ENCODE assay signal across 12 mouse cellular contexts in genomic region chr9:48694616-48695061, GRCm38 (mm10).
A peak's percentile ranks its signal among the peaks of the same experiment; 100 is the strongest.
DNase-seq lines count a peak whose midpoint lies in the region; ATAC-seq and TF ChIP-seq lines count a peak whose summit lies in the region.
"Had no signal": no experiment of that assay in that cellular context is flagged by ENCODE, and none has a peak within 500 bp of the region (broad histone marks: within the 10 kb centered on the region; RNA-seq: fewer than 3 reads in every experiment).

No protein-coding gene starts in this region.

- H3K4me1 ChIP-seq in hindbrain, embryonic 10.5 days (replicated peaks): peaks cover 93% of the 10 kb centered on the region
- peaks cover 11% of the 10 kb centered on the region; the same call in 1 of the 2 replicates for H3K4me1 ChIP-seq in hindbrain, embryonic 14.5 days (replicated peaks; ENCODE audit: control insufficient read depth, insufficient read depth, low read length)
- peaks cover 39% of the 10 kb centered on the region for H3K4me1 ChIP-seq in kidney, embryonic 15.5 days
- no peaks in the 10 kb centered on the region for H3K4me1 ChIP-seq in cerebellum, adult 2 months (ENCODE audit: control insufficient read depth, insufficient read depth, low read length)

- H3K4me3 ChIP-seq in hindbrain, embryonic 10.5 days: peak overlapping the region; percentile 11; the same call in 1 of the 2 replicates
- H3K4me3 ChIP-seq in hindbrain, embryonic 14.5 days (replicated peaks; ENCODE audit: low read length): no peak overlapping the region
- H3K4me3 ChIP-seq in kidney, embryonic 15.5 days (replicated peaks): no peak overlapping the region
- no peak overlapping the region for H3K4me3 ChIP-seq in cerebellum, adult 2 months (replicated peaks; ENCODE audit: insufficient read depth, low read depth, low read length)
- H3K4me3 ChIP-seq: erythroblast, embryonic 14.5 days; megakaryocyte, embryonic 14.5 days had no signal

- no peak overlapping the region for H3K9ac ChIP-seq in hindbrain, embryonic 14.5 days
- no peak overlapping the region for H3K9ac ChIP-seq in kidney, embryonic 15.5 days

- ATAC-seq in hindbrain, embryonic 14.5 days (ENCODE audit: low FRiP score): no peak
- ATAC-seq in kidney, embryonic 15.5 days (replicated peaks; ENCODE audit: low FRiP score): peak; percentile 68
- ATAC-seq: activated CD4-positive, CD25-positive, alpha-beta regulatory T cell, adult 4 months had no signal

- H3K4me2 ChIP-seq in hindbrain, embryonic 14.5 days (replicated peaks): no peak overlapping the region
- no peak overlapping the region for H3K4me2 ChIP-seq in kidney, embryonic 15.5 days

- no peaks in the 10 kb centered on the region for H3K9me3 ChIP-seq in hindbrain, embryonic 10.5 days
- no peaks in the 10 kb centered on the region for H3K9me3 ChIP-seq in hindbrain, embryonic 14.5 days (ENCODE audit: control insufficient read depth, low read length)
- H3K9me3 ChIP-seq in kidney, embryonic 15.5 days (replicated peaks): no peaks in the 10 kb centered on the region
- H3K9me3 ChIP-seq: megakaryocyte, embryonic 14.5 days had no signal

- DNase-seq in hindbrain, embryonic 10.5 days (ENCODE audit: low spot score): peak; percentile 82
- DNase-seq in hindbrain, embryonic 14.5 days (ENCODE audit: low spot score): no peak
- DNase-seq in embryo, embryonic 9.5 days (ENCODE audit: extremely low spot score): peak; percentile 83
- DNase-seq in lung, postnatal 25 days (ENCODE audit: low spot score): peak; percentile 35
- no peak for DNase-seq in cerebellum, adult 2 months
- no peak for DNase-seq in thymus, postnatal 36 days
- DNase-seq in cerebellum, postnatal 14 days: no peak
- DNase-seq: right cerebral cortex, adult 18-20 months had no signal

- 0 out of 2 replicates have a peak, but pooled peaks cover 3% of the 10 kb centered on the region for H3K27me3 ChIP-seq in hindbrain, embryonic 10.5 days (ENCODE audit: insufficient read depth, poor library complexity, severe bottlenecking)
- no peaks in the 10 kb centered on the region; the same call in 1 of the 2 replicates for H3K27me3 ChIP-seq in hindbrain, embryonic 14.5 days (ENCODE audit: control insufficient read depth, insufficient read depth, low read length)
- H3K27me3 ChIP-seq in kidney, embryonic 15.5 days: peaks cover 23% of the 10 kb centered on the region
- H3K27me3 ChIP-seq in cerebellum, adult 2 months (ENCODE audit: control insufficient read depth, insufficient read depth, low read length): no peaks in the 10 kb centered on the region
- H3K27me3 ChIP-seq: megakaryocyte, embryonic 14.5 days had no signal

- 2% methylated on average over 10 of the region's 10 CpGs for WGBS in hindbrain, embryonic 10.5 days
- 7% methylated on average over 10 of the region's 10 CpGs for WGBS in hindbrain, embryonic 14.5 days
- 9% methylated on average over 10 of the region's 10 CpGs for WGBS in kidney, embryonic 15.5 days
- 75% methylated on average over 10 of the region's 10 CpGs for WGBS in cerebellum, adult 2 months

- peak overlapping the region; percentile 92 for H3K27ac ChIP-seq in hindbrain, embryonic 10.5 days
- H3K27ac ChIP-seq in hindbrain, embryonic 14.5 days: no peak overlapping the region
- peak overlapping the region; percentile 23; the same call in 1 of the 2 replicates for H3K27ac ChIP-seq in kidney, embryonic 15.5 days
- no peak overlapping the region for H3K27ac ChIP-seq in cerebellum, adult 2 months (ENCODE audit: insufficient read depth, low read length)

- peaks cover 8% of the 10 kb centered on the region; the same call in 1 of the 2 replicates for H3K36me3 ChIP-seq in hindbrain, embryonic 10.5 days
- no peaks in the 10 kb centered on the region for H3K36me3 ChIP-seq in hindbrain, embryonic 14.5 days (replicated peaks; ENCODE audit: control insufficient read depth, insufficient read depth)
- no peaks in the 10 kb centered on the region for H3K36me3 ChIP-seq in kidney, embryonic 15.5 days

- TF ChIP-seq POLR2A in cerebellum, adult 2 months (IDR thresholded peaks at IDR 0.05; ENCODE audit: borderline replicate concordance, insufficient read depth, low read length): no peak

- no peak for TF ChIP-seq CTCF in cerebellum, adult 2 months (IDR thresholded peaks at IDR 0.05; ENCODE audit: borderline replicate concordance, insufficient read depth, low read depth, low read length)

Comparison
In these comparisons a context has a peak if more than half of its experiments do, and no peak if none do; other contexts are left out.
1. DNase-seq: peak in hindbrain, embryonic 10.5 days (single experiment), embryo, embryonic 9.5 days (single experiment) and lung, postnatal 25 days (single experiment); none in hindbrain, embryonic 14.5 days (single experiment), cerebellum, adult 2 months (0 of 2), thymus, postnatal 36 days (0 of 2) and cerebellum, postnatal 14 days (0 of 2).
2. H3K27ac ChIP-seq: peak in hindbrain, embryonic 10.5 days (single experiment) and kidney, embryonic 15.5 days (single experiment); none in hindbrain, embryonic 14.5 days (single experiment) and cerebellum, adult 2 months (single experiment).